Mouse (Mus musculus): Measurements from ENCODE around the gene Tbx4. TPM values are rescaled to one million over a fixed set of nuclear protein-coding genes. Genes with fewer than 3 reads are reported as not detected.

Gene Tbx4
- polyA plus RNA-seq, 1 experiment from 2014 or later = 1.0 TPM

DNA sequence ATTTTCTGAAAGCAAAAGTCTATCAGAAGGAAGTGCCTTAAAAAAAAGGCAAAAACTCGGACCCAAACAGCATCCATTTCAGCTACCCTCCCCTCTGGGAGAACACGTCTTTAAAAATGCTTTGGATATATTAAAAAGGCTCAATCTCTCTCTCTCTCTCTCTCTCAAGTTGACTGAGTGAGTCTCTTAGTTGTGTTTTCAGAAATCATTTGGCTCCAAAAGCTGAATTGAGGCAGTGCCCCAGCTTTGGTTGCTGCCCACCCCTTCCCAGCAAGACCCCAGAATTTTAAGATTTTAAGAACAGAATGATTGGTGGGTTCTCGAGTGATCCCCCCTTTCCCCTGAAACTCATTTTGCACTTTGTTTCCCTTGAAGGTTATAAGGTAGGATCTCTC, 7.9 kb downstream of the Tbx4 start:
- H3K4me1 ChIP-seq = peaks cover 52% of the 10 kb centered on the region
- no peak overlapping the region for H3K4me3 ChIP-seq
- H3K27me3 ChIP-seq (replicated peaks; ENCODE audit: low read depth, poor library complexity, severe bottlenecking) = peaks cover 99% of the 10 kb centered on the region
- H3K27ac ChIP-seq (replicated peaks) = no peak overlapping the region
- H3K36me3 ChIP-seq (replicated peaks) = no peaks in the 10 kb centered on the region
- H3K9me3 ChIP-seq = no peaks in the 10 kb centered on the region
- no peak for DNase-seq (ENCODE audit: low spot score)
- WGBS = 2% methylated on average over 3 of the region's 3 CpGs

DNA sequence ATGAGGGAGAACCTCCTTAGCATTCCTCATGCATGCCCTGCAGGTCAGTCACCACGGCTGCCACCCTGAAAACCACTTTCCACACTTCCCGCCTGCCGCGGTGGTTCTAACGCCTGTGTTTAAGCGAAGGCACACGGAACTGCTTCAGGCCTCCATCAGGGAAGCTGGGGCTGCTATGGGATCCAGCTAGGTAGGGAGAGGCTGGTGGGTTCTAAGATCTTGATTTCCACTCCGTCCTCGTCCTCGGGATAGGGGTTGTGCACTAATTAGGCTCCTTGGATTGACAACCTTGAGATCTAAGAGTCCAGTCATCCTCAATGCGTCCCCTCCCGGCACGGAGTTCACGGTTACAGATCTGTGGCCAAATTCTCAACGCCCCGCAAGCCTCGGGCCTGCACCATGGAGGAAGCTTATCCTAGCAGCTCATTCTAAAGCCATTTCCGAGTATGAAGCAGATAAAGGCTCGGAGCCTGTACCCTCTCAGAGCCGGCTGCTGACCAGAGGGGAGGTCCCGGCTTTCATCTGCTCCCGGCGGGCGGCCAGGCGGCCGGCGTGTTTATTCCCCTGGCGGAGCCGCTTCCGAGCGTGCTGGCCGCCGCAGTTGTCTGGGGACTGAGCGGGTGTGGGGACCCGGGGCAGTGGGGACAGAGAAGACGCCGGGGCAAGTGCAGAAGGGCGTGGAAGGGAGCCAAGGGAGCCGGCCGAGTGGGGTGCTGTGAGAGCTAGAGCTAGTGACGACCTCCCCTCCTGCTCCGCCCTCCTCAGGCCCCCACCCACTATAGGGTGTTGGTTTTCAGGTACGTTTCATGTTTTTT, 8.7 kb downstream of the Tbx4 start:
- Histone ChIP-seq H3K27ac (replicated peaks) (no peak overlapping the region; the same call in 1 of the 2 replicates), H3K4me3 (peak overlapping the region; percentile 50), H3K36me3 (replicated peaks) (no peaks in the 10 kb centered on the region), H3K9me3 (no peaks in the 10 kb centered on the region), H3K27me3 (replicated peaks; ENCODE audit: low read depth, poor library complexity, severe bottlenecking) (peaks cover 99% of the 10 kb centered on the region), H3K4me1 (peaks cover 54% of the 10 kb centered on the region)
- under 1% methylated on average over 43 of the region's 43 CpGs for WGBS
- peak; percentile 58 for DNase-seq (ENCODE audit: low spot score)

GRCm38 (mm10) chr11:85896335-85896985, 10.2 kb downstream of the Tbx4 start:
- peak overlapping the region; percentile 48; the same call in 1 of the 2 replicates for H3K27ac ChIP-seq (replicated peaks)
- peak; percentile 43 for DNase-seq (ENCODE audit: low spot score)
- H3K9me3 ChIP-seq = no peaks in the 10 kb centered on the region
- H3K4me3 ChIP-seq = peak overlapping the region; percentile 25; the same call in 1 of the 2 replicates
- H3K36me3 ChIP-seq (replicated peaks) = no peaks in the 10 kb centered on the region
- H3K27me3 ChIP-seq (replicated peaks; ENCODE audit: low read depth, poor library complexity, severe bottlenecking) = peaks cover 99% of the 10 kb centered on the region
- peaks cover 39% of the 10 kb centered on the region for H3K4me1 ChIP-seq
- 23% methylated on average over 13 of the region's 13 CpGs for WGBS

GRCm38 (mm10) chr11:85900291-85900690, 14.1 kb downstream of the Tbx4 start:
- Histone ChIP-seq H3K4me1 (peaks cover 23% of the 10 kb centered on the region), H3K36me3 (replicated peaks) (no peaks in the 10 kb centered on the region), H3K27me3 (replicated peaks; ENCODE audit: low read depth, poor library complexity, severe bottlenecking) (peaks cover 91% of the 10 kb centered on the region), H3K27ac (replicated peaks) (no peak overlapping the region), H3K9me3 (0 out of 2 replicates have a peak, but pooled peaks cover 3% of the 10 kb centered on the region), H3K4me3 (no peak overlapping the region)
- no peak for DNase-seq (ENCODE audit: low spot score)

GRCm38 (mm10) chr11:85909514-85909913, 23.3 kb downstream of the Tbx4 start:
- no peak for DNase-seq (ENCODE audit: low spot score)
- Histone ChIP-seq H3K4me3 (no peak overlapping the region), H3K9me3 (no peaks in the 10 kb centered on the region), H3K27me3 (replicated peaks; ENCODE audit: low read depth, poor library complexity, severe bottlenecking) (peaks cover 54% of the 10 kb centered on the region), H3K36me3 (replicated peaks) (no peaks in the 10 kb centered on the region; the same call in 1 of the 2 replicates), H3K4me1 (peaks cover 42% of the 10 kb centered on the region), H3K27ac (replicated peaks) (peak overlapping the region; percentile 76)
- WGBS = 68% methylated on average over 4 of the region's 4 CpGs

- Histone ChIP-seq H3K27ac (replicated peaks) (peak overlapping the region; percentile 76), H3K9me3 (no peaks in the 10 kb centered on the region), H3K36me3 (replicated peaks) (no peaks in the 10 kb centered on the region; the same call in 1 of the 2 replicates), H3K4me3 (no peak overlapping the region), H3K27me3 (replicated peaks; ENCODE audit: low read depth, poor library complexity, severe bottlenecking) (peaks cover 56% of the 10 kb centered on the region), H3K4me1 (peaks cover 43% of the 10 kb centered on the region)
- DNase-seq (ENCODE audit: low spot score) = peak; percentile 67
- 37% methylated on average over 10 of the region's 10 CpGs for WGBS
These were observed 23.9 kb downstream of the Tbx4 start for GRCm38 (mm10) chr11:85910133-85910532.

- H3K4me3 ChIP-seq = no peak overlapping the region
- peak overlapping the region; percentile 37; the same call in 1 of the 2 replicates for H3K27ac ChIP-seq (replicated peaks)
- WGBS = 90% methylated on average over 7 of the region's 7 CpGs
- H3K27me3 ChIP-seq (replicated peaks; ENCODE audit: low read depth, poor library complexity, severe bottlenecking) = peaks cover 78% of the 10 kb centered on the region
- peaks cover 68% of the 10 kb centered on the region for H3K4me1 ChIP-seq
- H3K9me3 ChIP-seq = no peaks in the 10 kb centered on the region
- no peaks in the 10 kb centered on the region; the same call in 1 of the 2 replicates for H3K36me3 ChIP-seq (replicated peaks)
- no peak for DNase-seq (ENCODE audit: low spot score)
These were observed 27.3 kb downstream of the Tbx4 start for GRCm38 (mm10) chr11:85913506-85913905.

GRCm38 (mm10) chr11:85917091-85917992, 31.1 kb downstream of the Tbx4 start:
- H3K4me1 ChIP-seq = peaks cover 47% of the 10 kb centered on the region
- peak overlapping the region; percentile 35 for H3K4me3 ChIP-seq
- 18% methylated on average over 12 of the region's 12 CpGs for WGBS
- no peaks in the 10 kb centered on the region; the same call in 1 of the 2 replicates for H3K36me3 ChIP-seq (replicated peaks)
- H3K9me3 ChIP-seq = no peaks in the 10 kb centered on the region
- DNase-seq (ENCODE audit: low spot score) = peak; percentile 59
- H3K27ac ChIP-seq (replicated peaks) = peak overlapping the region; percentile 84
- peaks cover 94% of the 10 kb centered on the region for H3K27me3 ChIP-seq (replicated peaks; ENCODE audit: low read depth, poor library complexity, severe bottlenecking)

DNA sequence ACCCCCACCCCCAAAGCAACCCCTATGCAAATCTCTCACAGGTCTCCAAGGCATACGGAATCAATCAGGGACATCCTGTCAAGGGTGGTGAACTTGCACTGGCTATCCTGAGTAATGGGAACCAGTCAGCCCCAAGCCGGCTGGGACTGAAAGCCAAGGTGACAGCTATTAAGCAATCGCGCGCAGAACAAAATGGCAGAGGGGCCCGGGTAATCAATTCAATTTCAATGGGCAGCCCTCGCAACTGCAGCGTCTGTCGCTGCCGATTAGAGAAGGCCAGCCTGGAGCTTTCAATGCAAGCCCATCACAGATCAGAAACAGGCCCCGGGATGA, 31.7 kb downstream of the Tbx4 start:
- H3K27me3 ChIP-seq (replicated peaks; ENCODE audit: low read depth, poor library complexity, severe bottlenecking) = peaks cover 94% of the 10 kb centered on the region
- 7% methylated on average over 11 of the region's 11 CpGs for WGBS
- peaks cover 47% of the 10 kb centered on the region for H3K4me1 ChIP-seq
- H3K9me3 ChIP-seq = no peaks in the 10 kb centered on the region
- peak; percentile 87 for DNase-seq (ENCODE audit: low spot score)
- no peaks in the 10 kb centered on the region; the same call in 1 of the 2 replicates for H3K36me3 ChIP-seq (replicated peaks)
- peak overlapping the region; percentile 84 for H3K27ac ChIP-seq (replicated peaks)
- H3K4me3 ChIP-seq = peak overlapping the region; percentile 35

- Histone ChIP-seq H3K36me3 (replicated peaks) (no peaks in the 10 kb centered on the region; the same call in 1 of the 2 replicates), H3K9me3 (no peaks in the 10 kb centered on the region), H3K27me3 (replicated peaks; ENCODE audit: low read depth, poor library complexity, severe bottlenecking) (peaks cover 94% of the 10 kb centered on the region), H3K4me1 (peaks cover 47% of the 10 kb centered on the region), H3K4me3 (peak overlapping the region; percentile 35), H3K27ac (replicated peaks) (peak overlapping the region; percentile 84)
- 34% methylated on average over 10 of the region's 10 CpGs for WGBS
- peak; percentile 56 for DNase-seq (ENCODE audit: low spot score)
These were observed 32.2 kb downstream of the Tbx4 start for GRCm38 (mm10) chr11:85918388-85918940.

DNA sequence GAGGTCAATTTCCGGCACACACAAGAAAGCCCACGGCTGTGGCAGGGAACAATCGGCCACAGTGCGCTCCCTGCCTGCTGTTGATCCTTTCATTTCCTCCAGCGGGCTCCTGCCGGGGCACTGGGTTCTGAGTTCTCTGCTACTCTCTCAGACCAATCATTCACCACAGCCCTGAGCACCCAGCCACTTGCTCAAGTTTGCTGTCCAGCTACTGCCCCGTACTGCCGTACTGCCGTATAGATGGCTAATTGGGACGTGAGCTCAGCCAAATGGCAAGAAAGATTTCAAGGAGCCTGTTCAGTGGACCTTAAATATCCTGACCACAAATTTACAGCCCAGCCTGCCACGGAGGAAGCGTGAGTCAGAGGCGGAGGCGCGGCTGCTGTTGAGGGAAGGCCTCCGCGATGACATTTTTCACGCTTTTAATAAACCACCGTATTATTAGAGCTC, 39.1 kb downstream of the Tbx4 start:
- 8% methylated on average over 19 of the region's 19 CpGs for WGBS
- H3K27me3 ChIP-seq (replicated peaks; ENCODE audit: low read depth, poor library complexity, severe bottlenecking) = peaks cover 89% of the 10 kb centered on the region

More for the DNA sequence above, 39.1 kb downstream of the Tbx4 start:
- no peaks in the 10 kb centered on the region for H3K9me3 ChIP-seq
- H3K36me3 ChIP-seq (replicated peaks) = no peaks in the 10 kb centered on the region
- H3K27ac ChIP-seq (replicated peaks) = peak overlapping the region; percentile 60
- peak overlapping the region; percentile 46 for H3K4me3 ChIP-seq
- DNase-seq (ENCODE audit: low spot score) = peak; percentile 68
- peaks cover 30% of the 10 kb centered on the region for H3K4me1 ChIP-seq
